Mouse (Mus musculus) lung, postnatal 0 days (tissue): ENCODE measurements around the gene C2.

ENCODE experiments used
- CTCF ChIP-seq: IDR thresholded peaks from 2 replicates; pipeline ENCODE4 v1.5.1; 2016; ENCODE audit warnings: antibody characterized with exemption, mild to moderate bottlenecking
- EP300 ChIP-seq: IDR thresholded peaks from 2 replicates; pipeline ENCODE4 v1.6.1; 2016; ENCODE audit warnings: antibody characterized with exemption, mild to moderate bottlenecking, control low read depth

- TF ChIP-seq CTCF (no peak), EP300 (no peak)
Observed at GRCm38 (mm10) chr17:34858670-34859069, 39.4 kb downstream of the C2 start.
